Mouse (Mus musculus): ENCODE results near the gene Maff. TPM values are rescaled to one million over a fixed set of nuclear protein-coding genes. Genes with fewer than 3 reads are reported as not detected.

Maff gene
- polyA plus RNA-seq, 1 experiment, result 0.80 TPM

DNA sequence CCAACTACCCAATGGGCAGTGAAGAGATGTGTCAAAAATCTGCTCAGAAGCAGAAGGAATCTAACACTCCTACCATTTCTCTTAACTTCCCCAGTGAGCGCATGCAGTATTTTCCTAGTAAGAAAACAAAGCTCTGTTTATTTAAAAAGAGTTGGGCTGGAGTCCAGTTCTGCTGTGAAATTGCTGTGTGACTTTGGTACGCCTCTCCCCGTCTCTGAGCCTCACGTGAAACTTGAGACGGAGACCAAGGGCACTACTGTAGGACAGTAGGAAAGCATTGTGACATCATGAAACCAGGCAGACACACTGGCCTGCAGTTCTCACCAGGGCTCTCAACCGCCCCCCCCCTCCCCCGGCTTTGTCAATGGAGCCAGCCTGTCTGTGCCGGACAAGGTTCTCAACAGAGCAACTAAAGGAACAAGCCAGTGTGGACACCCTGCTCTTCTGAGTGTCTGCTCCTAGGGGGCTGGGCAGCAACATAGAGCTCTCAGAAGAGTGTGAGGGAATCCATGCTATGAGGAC lies 32.5 kb upstream of the Maff start:
- Histone ChIP-seq H3K4me1 (ENCODE audit: control insufficient read depth, insufficient read depth, low read length) (no peaks in the 10 kb centered on the region), H3K27ac (ENCODE audit: insufficient read depth, low read length) (no peak overlapping the region), H3K4me3 (replicated peaks; ENCODE audit: insufficient read depth, low read depth, low read length) (no peak overlapping the region), H3K27me3 (ENCODE audit: control insufficient read depth, insufficient read depth, low read length) (no peaks in the 10 kb centered on the region)
- TF ChIP-seq CTCF (IDR thresholded peaks at IDR 0.05; ENCODE audit: borderline replicate concordance, insufficient read depth, low read depth, low read length), result no peak
- TF ChIP-seq POLR2A (IDR thresholded peaks at IDR 0.05; ENCODE audit: borderline replicate concordance, insufficient read depth, low read length), result no peak
- 71% methylated on average over 8 of the region's 8 CpGs for WGBS
- DNase-seq, result no peak

DNA sequence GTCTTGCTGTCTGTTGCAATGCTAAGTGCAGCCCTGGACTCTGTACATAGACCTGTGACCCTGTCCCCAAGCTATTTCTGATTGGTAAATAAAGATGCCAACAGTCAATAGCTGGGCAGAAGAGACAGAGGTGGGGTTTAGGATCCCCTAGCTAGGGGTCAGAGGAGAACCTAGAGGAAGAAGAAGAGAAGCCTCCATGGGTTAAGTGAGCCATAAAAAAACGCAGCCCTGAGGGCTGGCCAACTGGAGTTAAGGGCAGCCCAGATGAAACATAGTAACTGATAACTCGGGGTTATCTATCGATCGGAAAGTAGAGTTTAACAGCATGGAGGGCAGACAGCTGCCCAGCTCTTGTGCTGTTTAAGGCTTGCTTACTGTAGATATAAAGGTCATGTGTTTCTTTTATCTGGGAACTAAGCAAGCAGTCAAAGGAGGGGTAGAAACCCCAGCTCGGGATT lies 24.7 kb upstream of the Maff start:
- no peak for TF ChIP-seq POLR2A (IDR thresholded peaks at IDR 0.05; ENCODE audit: borderline replicate concordance, insufficient read depth, low read length)
- TF ChIP-seq CTCF (IDR thresholded peaks at IDR 0.05; ENCODE audit: borderline replicate concordance, insufficient read depth, low read depth, low read length), result no peak
- WGBS, result 87% methylated on average over 5 of the region's 5 CpGs
- H3K27me3 ChIP-seq (ENCODE audit: control insufficient read depth, insufficient read depth, low read length), result no peaks in the 10 kb centered on the region

DNA sequence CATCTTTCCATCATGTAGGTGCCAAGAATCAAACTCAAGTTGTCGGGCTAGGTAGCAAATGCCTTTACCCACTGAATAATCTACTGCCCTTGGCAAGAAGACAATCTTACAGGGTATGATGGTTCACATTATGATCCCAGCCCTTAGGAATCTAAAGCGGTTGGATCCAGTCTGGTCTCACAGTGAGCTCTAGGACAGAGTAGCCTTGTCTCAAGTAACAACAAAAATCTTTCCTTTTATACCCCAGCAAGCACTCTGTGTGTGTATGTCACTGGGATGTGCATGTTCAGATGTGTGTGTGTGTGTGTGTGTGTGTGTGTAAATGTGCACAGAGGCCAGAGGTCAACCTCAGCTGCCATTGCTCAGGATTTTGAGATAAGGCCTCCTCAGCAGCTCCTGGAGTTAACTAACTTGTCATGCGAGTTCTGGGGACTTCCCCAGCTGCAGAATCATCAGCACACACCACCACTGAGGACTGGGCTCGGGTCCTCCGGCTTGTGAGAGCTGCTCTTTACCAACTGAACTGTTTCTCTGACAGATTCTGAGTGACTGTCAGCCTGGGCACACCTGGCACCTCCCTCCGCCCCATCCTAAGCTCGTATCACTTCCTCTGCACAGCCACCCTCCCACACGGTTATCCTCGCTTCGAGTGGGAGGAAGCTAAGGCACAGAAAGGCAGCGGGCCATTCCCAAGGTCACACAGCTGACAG lies 24.0 kb upstream of the Maff start:
- Histone ChIP-seq H3K27ac (ENCODE audit: insufficient read depth, low read length) (no peak overlapping the region), H3K4me1 (ENCODE audit: control insufficient read depth, insufficient read depth, low read length) (peaks cover 7% of the 10 kb centered on the region), H3K4me3 (replicated peaks; ENCODE audit: insufficient read depth, low read depth, low read length) (no peak overlapping the region), H3K27me3 (ENCODE audit: control insufficient read depth, insufficient read depth, low read length) (no peaks in the 10 kb centered on the region)
- 81% methylated on average over 11 of the region's 11 CpGs for WGBS
- TF ChIP-seq CTCF (IDR thresholded peaks at IDR 0.05; ENCODE audit: borderline replicate concordance, insufficient read depth, low read depth, low read length) (no peak), POLR2A (IDR thresholded peaks at IDR 0.05; ENCODE audit: borderline replicate concordance, insufficient read depth, low read length) (no peak)
- no peak for DNase-seq

More for the DNA sequence above, 24.7 kb upstream of the Maff start:
- Histone ChIP-seq H3K4me1 (ENCODE audit: control insufficient read depth, insufficient read depth, low read length) (0 out of 2 replicates have a peak, but pooled peaks cover 3% of the 10 kb centered on the region), H3K27ac (ENCODE audit: insufficient read depth, low read length) (no peak overlapping the region), H3K4me3 (replicated peaks; ENCODE audit: insufficient read depth, low read depth, low read length) (no peak overlapping the region)
- no peak for DNase-seq

GRCm38 (mm10) chr15:79322991-79323790 lies 23.2 kb upstream of the Maff start:
- Histone ChIP-seq H3K4me1 (ENCODE audit: control insufficient read depth, insufficient read depth, low read length) (peaks cover 7% of the 10 kb centered on the region), H3K27ac (ENCODE audit: insufficient read depth, low read length) (no peak overlapping the region), H3K27me3 (ENCODE audit: control insufficient read depth, insufficient read depth, low read length) (no peaks in the 10 kb centered on the region), H3K4me3 (replicated peaks; ENCODE audit: insufficient read depth, low read depth, low read length) (no peak overlapping the region)
- DNase-seq, result peak in 1 of 2 experiments; percentile 38
- WGBS, result 73% methylated on average over 6 of the region's 6 CpGs
- TF ChIP-seq POLR2A (IDR thresholded peaks at IDR 0.05; ENCODE audit: borderline replicate concordance, insufficient read depth, low read length) (no peak), CTCF (IDR thresholded peaks at IDR 0.05; ENCODE audit: borderline replicate concordance, insufficient read depth, low read depth, low read length) (no peak)

- Histone ChIP-seq H3K27ac (ENCODE audit: insufficient read depth, low read length) (no peak overlapping the region), H3K27me3 (ENCODE audit: control insufficient read depth, insufficient read depth, low read length) (no peaks in the 10 kb centered on the region), H3K4me1 (ENCODE audit: control insufficient read depth, insufficient read depth, low read length) (peaks cover 7% of the 10 kb centered on the region), H3K4me3 (replicated peaks; ENCODE audit: insufficient read depth, low read depth, low read length) (no peak overlapping the region)
- 52% methylated on average over 4 of the region's 4 CpGs for WGBS
- TF ChIP-seq POLR2A (IDR thresholded peaks at IDR 0.05; ENCODE audit: borderline replicate concordance, insufficient read depth, low read length) (no peak), CTCF (IDR thresholded peaks at IDR 0.05; ENCODE audit: borderline replicate concordance, insufficient read depth, low read depth, low read length) (no peak)
- no peak for DNase-seq
These were observed 22.6 kb upstream of the Maff start for GRCm38 (mm10) chr15:79323791-79324155.

DNA sequence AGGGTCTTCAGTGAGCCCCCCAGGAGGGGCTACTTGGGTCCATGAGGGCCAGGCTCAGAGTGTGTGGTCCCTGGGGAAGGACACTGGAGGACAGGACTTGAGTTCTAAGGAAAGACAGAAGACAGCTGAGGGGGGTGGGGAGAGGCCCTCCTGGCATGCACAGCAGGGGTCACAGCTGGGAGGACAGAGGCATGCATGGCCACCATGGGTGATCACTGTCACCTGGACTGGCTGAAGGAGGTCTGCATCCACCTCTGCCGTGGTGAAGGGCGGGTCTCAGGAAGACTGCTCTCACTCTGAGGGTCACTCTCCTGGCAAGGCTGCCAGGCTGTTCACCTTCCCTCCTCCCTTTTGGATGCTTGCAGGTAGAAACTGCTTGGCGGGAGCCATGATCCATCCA lies 22.0 kb upstream of the Maff start:
- H3K4me1 ChIP-seq (ENCODE audit: control insufficient read depth, insufficient read depth, low read length), result peaks cover 7% of the 10 kb centered on the region
- no peak overlapping the region for H3K4me3 ChIP-seq (replicated peaks; ENCODE audit: insufficient read depth, low read depth, low read length)
- 93% methylated on average over 3 of the region's 3 CpGs for WGBS
- no peak overlapping the region for H3K27ac ChIP-seq (ENCODE audit: insufficient read depth, low read length)
- TF ChIP-seq CTCF (IDR thresholded peaks at IDR 0.05; ENCODE audit: borderline replicate concordance, insufficient read depth, low read depth, low read length) (no peak), POLR2A (IDR thresholded peaks at IDR 0.05; ENCODE audit: borderline replicate concordance, insufficient read depth, low read length) (no peak)
- DNase-seq, result no peak
- H3K27me3 ChIP-seq (ENCODE audit: control insufficient read depth, insufficient read depth, low read length), result no peaks in the 10 kb centered on the region

GRCm38 (mm10) chr15:79325742-79326141 lies 20.7 kb upstream of the Maff start:
- Histone ChIP-seq H3K27me3 (ENCODE audit: control insufficient read depth, insufficient read depth, low read length) (no peaks in the 10 kb centered on the region), H3K27ac (ENCODE audit: insufficient read depth, low read length) (no peak overlapping the region), H3K4me1 (ENCODE audit: control insufficient read depth, insufficient read depth, low read length) (peaks cover 7% of the 10 kb centered on the region), H3K4me3 (replicated peaks; ENCODE audit: insufficient read depth, low read depth, low read length) (no peak overlapping the region)
- WGBS, result 66% methylated on average over 3 of the region's 3 CpGs
- TF ChIP-seq POLR2A (IDR thresholded peaks at IDR 0.05; ENCODE audit: borderline replicate concordance, insufficient read depth, low read length) (no peak), CTCF (IDR thresholded peaks at IDR 0.05; ENCODE audit: borderline replicate concordance, insufficient read depth, low read depth, low read length) (no peak)
- no peak for DNase-seq

Measured in cerebellum, adult 2 months (tissue).